Mouse (Mus musculus) liver, embryonic 11.5 days (tissue): ENCODE data around the gene Tgfbi. TPM values are rescaled to one million over a fixed set of nuclear protein-coding genes. Genes with fewer than 3 reads are reported as not detected.

Experiments
- ATAC-seq: fragments of 200-750 bp; cut with Nextera tagmentation; replicated peaks from 2 replicates; pipeline ENCODE4 v1.8.0; 2017; ENCODE audit warnings: moderate number of reproducible peaks, mild to moderate bottlenecking, moderate TSS enrichment, moderate library complexity; ENCODE audit not compliant: low FRiP score
- DNase-seq: peaks from one replicate; pipeline ENCODE4 v3.0.0-alpha.2; 2017; ENCODE audit warnings: low spot score
- H3K27ac ChIP-seq: fragments of 300-500 bp; sonication (generic); 2 replicates; pipeline ENCODE4 v1.5.1; 2014; ENCODE audit warnings: mild to moderate bottlenecking, low read depth, low read length, control low read depth
- H3K27me3 ChIP-seq: fragments of 300-500 bp; sonication (generic); replicated peaks from 2 replicates; pipeline ENCODE4 v1.6.1; 2014; ENCODE audit warnings: low read length, mixed read lengths; ENCODE audit not compliant: control insufficient read depth, insufficient read depth
- H3K36me3 ChIP-seq: fragments of 300-500 bp; sonication (generic); 2 replicates; pipeline ENCODE4 v1.6.1; 2014; ENCODE audit warnings: mild to moderate bottlenecking, low read length, moderate library complexity, mixed read lengths; ENCODE audit not compliant: control insufficient read depth, insufficient read depth
- H3K4me1 ChIP-seq: fragments of 300-500 bp; sonication (generic); replicated peaks from 2 replicates; pipeline ENCODE4 v1.6.1; 2014; ENCODE audit warnings: low read length, mixed read lengths; ENCODE audit not compliant: control insufficient read depth, insufficient read depth
- H3K4me2 ChIP-seq: fragments of 300-500 bp; sonication (generic); 2 replicates; pipeline ENCODE4 v1.6.1; 2014; ENCODE audit warnings: mild to moderate bottlenecking, control low read depth, moderate library complexity
- H3K4me3 ChIP-seq: fragments of 300-500 bp; sonication (generic); 2 replicates; pipeline ENCODE4 v1.5.1; 2014; ENCODE audit warnings: low read depth, low read length, control low read depth
- H3K9ac ChIP-seq: fragments of 300-500 bp; sonication (generic); 2 replicates; pipeline ENCODE4 v1.6.1; 2014; ENCODE audit warnings: low read depth, low read length, control low read depth
- H3K9me3 ChIP-seq: fragments of 300-500 bp; sonication (generic); 2 replicates; pipeline ENCODE4 v1.6.1; 2016; ENCODE audit warnings: low read length, inconsistent platforms, mixed read lengths; ENCODE audit not compliant: control insufficient read depth
- WGBS: fragments of 180-500 bp; shearing (Covaris S2); extraction: QIAGEN DNeasy Blood & Tissue Kit; methylation state at CpG from one replicate; pipeline ENCODE4 v1.1.7; 2014; 5-methylcytosine and 5-hydroxymethylcytosine counted together
- polyA plus RNA-seq: library from polyadenylated mRNA; unstranded; fragments of >200 nt; fragmentation: Nextera tagmentation; extraction: Ambion mirVana; gene quantifications from 2 replicates; pipeline ENCODE4 v1.2.1, GENCODE M21; 2014

Gene Tgfbi
- polyA plus RNA-seq, 1 experiment from 2014 or later = 27.6 TPM

DNA sequence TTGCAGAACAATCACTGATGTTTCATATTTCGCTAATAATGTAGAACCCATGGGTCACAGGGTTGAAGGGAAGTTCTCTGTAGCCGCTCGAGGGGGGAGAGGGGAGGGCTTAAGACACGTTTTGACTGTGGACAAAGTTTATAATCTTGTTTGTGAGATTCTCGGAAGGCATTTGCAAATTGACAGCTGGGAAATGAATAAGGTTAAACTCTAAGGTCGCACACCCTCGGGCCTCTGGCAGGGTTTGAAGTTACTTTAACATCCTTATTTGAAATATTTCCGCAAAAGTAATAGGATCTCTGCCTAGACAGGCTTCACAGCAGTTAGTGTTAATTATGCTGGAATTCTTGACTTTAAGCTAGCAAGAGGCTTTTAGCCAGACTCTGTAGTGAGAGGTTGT lies 43.1 kb downstream of the Tgfbi start:
- Histone ChIP-seq H3K27ac (no peak overlapping the region), H3K4me1 (peaks cover 7% of the 10 kb centered on the region; the same call in 1 of the 2 replicates), H3K4me2 (no peak overlapping the region), H3K4me3 (no peak overlapping the region), H3K9me3 (no peaks in the 10 kb centered on the region), H3K27me3 (no peaks in the 10 kb centered on the region), H3K36me3 (no peaks in the 10 kb centered on the region), H3K9ac (no peak overlapping the region)
- 61% methylated on average over 8 of the region's 8 CpGs for WGBS
- no peak for DNase-seq
- ATAC-seq = no peak

GRCm38 (mm10) chr13:56654176-56654575 lies 44.9 kb downstream of the Tgfbi start:
- no peak overlapping the region for H3K9ac ChIP-seq
- no peaks in the 10 kb centered on the region for H3K36me3 ChIP-seq
- WGBS = 83% methylated on average over 5 of the region's 5 CpGs
- no peaks in the 10 kb centered on the region; the same call in 1 of the 2 replicates for H3K4me1 ChIP-seq
- no peak overlapping the region for H3K27ac ChIP-seq
- no peak for DNase-seq
- H3K9me3 ChIP-seq = no peaks in the 10 kb centered on the region
- ATAC-seq = no peak
- no peak overlapping the region for H3K4me3 ChIP-seq
- H3K27me3 ChIP-seq = no peaks in the 10 kb centered on the region
- no peak overlapping the region for H3K4me2 ChIP-seq

- Histone ChIP-seq H3K9ac (no peak overlapping the region), H3K9me3 (no peaks in the 10 kb centered on the region), H3K4me2 (no peak overlapping the region), H3K27ac (no peak overlapping the region), H3K27me3 (no peaks in the 10 kb centered on the region), H3K4me3 (no peak overlapping the region), H3K4me1 (no peaks in the 10 kb centered on the region; the same call in 1 of the 2 replicates), H3K36me3 (no peaks in the 10 kb centered on the region)
- WGBS = 39% methylated on average over 7 of the region's 7 CpGs
- DNase-seq (peak; percentile 59), ATAC-seq (no peak)
These were observed 48.7 kb downstream of the Tgfbi start for GRCm38 (mm10) chr13:56657946-56658512.

DNA sequence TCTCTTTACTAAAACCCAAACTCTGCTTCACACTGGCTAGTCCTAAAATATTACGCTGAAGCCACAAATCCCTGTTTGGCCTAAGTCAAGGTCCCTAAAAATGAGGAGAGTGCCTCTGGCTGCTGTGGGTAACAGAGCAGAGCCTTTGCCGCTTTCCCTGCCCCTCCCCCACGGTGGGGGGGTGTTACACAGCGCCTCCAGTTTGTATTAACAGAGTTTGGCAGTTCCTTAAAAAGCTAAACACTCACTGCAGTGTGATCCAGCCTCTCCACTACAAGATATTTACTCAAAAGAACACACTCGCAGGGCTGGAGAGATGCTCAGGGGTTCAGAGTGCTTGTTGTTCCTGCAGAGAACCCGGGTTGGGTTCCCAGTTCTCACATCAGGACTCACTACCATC lies 49.6 kb downstream of the Tgfbi start:
- Histone ChIP-seq H3K27me3 (no peaks in the 10 kb centered on the region), H3K4me1 (no peaks in the 10 kb centered on the region; the same call in 1 of the 2 replicates), H3K4me2 (no peak overlapping the region), H3K36me3 (no peaks in the 10 kb centered on the region), H3K9me3 (no peaks in the 10 kb centered on the region), H3K9ac (no peak overlapping the region), H3K4me3 (no peak overlapping the region), H3K27ac (no peak overlapping the region)
- ATAC-seq (no peak), DNase-seq (no peak)
- 64% methylated on average over 6 of the region's 6 CpGs for WGBS

DNA sequence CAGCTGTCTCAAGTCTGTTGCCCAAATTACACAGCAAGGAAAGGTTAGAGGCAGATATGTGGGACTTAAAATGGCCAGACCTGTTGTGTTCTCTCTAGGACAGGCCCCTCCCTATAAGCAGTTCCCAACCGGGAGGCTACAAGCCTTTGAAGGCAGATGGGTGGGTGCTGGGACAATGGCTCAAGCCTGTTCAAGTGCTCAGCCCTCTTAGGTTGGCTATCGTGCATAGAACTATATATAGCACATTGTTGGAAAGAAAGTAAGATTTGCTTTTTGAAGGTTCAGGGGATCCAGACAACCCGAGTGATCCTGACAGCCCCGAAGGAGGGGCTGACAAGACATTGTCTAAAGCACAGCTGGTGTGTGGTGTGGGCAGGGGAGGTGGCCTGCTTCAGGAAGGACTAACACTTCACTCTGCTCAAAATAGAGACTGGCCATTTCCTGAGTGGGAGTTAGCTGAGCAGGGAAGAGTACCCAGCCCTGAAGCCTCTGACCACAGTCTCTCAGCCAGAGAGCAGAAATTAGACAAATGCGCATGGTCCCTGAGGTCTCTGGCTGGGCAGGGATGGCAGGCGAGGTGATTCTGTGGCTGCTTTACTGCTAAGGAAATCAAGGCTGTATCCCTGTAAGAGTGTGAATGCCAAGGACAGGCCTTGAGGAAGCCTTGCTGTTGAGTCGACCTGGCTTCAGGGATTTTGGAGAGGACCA lies 52.7 kb downstream of the Tgfbi start:
- Histone ChIP-seq H3K9me3 (no peaks in the 10 kb centered on the region), H3K4me3 (no peak overlapping the region), H3K36me3 (no peaks in the 10 kb centered on the region), H3K27ac (no peak overlapping the region), H3K27me3 (no peaks in the 10 kb centered on the region), H3K4me1 (no peaks in the 10 kb centered on the region; the same call in 1 of the 2 replicates), H3K9ac (no peak overlapping the region), H3K4me2 (no peak overlapping the region)
- DNase-seq (no peak), ATAC-seq (no peak)
- WGBS = 40% methylated on average over 7 of the region's 7 CpGs

- no peaks in the 10 kb centered on the region for H3K36me3 ChIP-seq
- no peak overlapping the region for H3K27ac ChIP-seq
- WGBS = 72% methylated on average over 17 of the region's 17 CpGs
- no peaks in the 10 kb centered on the region for H3K9me3 ChIP-seq
- no peak overlapping the region for H3K4me3 ChIP-seq
- ATAC-seq (no peak), DNase-seq (no peak)
- no peaks in the 10 kb centered on the region for H3K27me3 ChIP-seq
- H3K4me1 ChIP-seq = no peaks in the 10 kb centered on the region; the same call in 1 of the 2 replicates
- no peak overlapping the region for H3K4me2 ChIP-seq
- no peak overlapping the region for H3K9ac ChIP-seq
These were observed 55.2 kb downstream of the Tgfbi start for GRCm38 (mm10) chr13:56664256-56665170.

DNA sequence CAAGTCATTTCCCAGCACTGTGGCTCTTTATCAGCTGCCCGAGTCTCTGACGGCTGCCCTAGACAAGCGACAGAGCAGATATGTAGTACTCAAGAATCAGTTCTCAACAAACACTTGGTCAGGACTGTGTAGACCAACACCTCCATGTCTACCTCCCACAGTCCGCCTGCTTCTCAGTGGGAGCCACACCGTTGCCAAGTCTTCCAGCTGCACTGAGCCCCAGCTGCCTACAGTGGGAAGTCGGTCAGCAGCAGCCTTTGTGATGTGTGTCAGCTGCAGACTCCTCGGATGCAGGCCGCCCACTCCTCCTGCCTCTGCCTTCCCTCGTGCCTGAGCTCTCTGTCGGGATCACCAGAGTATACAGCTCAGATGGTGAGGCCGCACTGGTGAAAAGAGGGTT lies 61.9 kb downstream of the Tgfbi start:
- DNase-seq (no peak), ATAC-seq (no peak)
- no peak overlapping the region for H3K4me3 ChIP-seq
- H3K27me3 ChIP-seq = no peaks in the 10 kb centered on the region
- no peaks in the 10 kb centered on the region for H3K9me3 ChIP-seq
- no peak overlapping the region for H3K27ac ChIP-seq
- H3K4me1 ChIP-seq = no peaks in the 10 kb centered on the region
- no peaks in the 10 kb centered on the region for H3K36me3 ChIP-seq
- no peak overlapping the region for H3K4me2 ChIP-seq
- WGBS = 64% methylated on average over 11 of the region's 11 CpGs
- H3K9ac ChIP-seq = no peak overlapping the region

GRCm38 (mm10) chr13:56677731-56678130 lies 68.4 kb downstream of the Tgfbi start:
- H3K27ac ChIP-seq = no peak overlapping the region
- ATAC-seq = no peak
- no peak overlapping the region for H3K4me2 ChIP-seq
- no peaks in the 10 kb centered on the region for H3K27me3 ChIP-seq
- H3K4me1 ChIP-seq = peaks cover 5% of the 10 kb centered on the region; the same call in 1 of the 2 replicates
- no peak overlapping the region for H3K9ac ChIP-seq
- no peak for DNase-seq
- no peak overlapping the region for H3K4me3 ChIP-seq
- H3K36me3 ChIP-seq = no peaks in the 10 kb centered on the region
- no peaks in the 10 kb centered on the region for H3K9me3 ChIP-seq
- WGBS = 75% methylated on average over 4 of the region's 4 CpGs
